Mouse (Mus musculus): ENCODE data around the gene Gse1. TPM values are rescaled to one million over a fixed set of nuclear protein-coding genes. Genes with fewer than 3 reads are reported as not detected.

The Gse1 gene
- polyA plus RNA-seq, 1 experiment from 2014 or later, result 23.9 TPM

DNA sequence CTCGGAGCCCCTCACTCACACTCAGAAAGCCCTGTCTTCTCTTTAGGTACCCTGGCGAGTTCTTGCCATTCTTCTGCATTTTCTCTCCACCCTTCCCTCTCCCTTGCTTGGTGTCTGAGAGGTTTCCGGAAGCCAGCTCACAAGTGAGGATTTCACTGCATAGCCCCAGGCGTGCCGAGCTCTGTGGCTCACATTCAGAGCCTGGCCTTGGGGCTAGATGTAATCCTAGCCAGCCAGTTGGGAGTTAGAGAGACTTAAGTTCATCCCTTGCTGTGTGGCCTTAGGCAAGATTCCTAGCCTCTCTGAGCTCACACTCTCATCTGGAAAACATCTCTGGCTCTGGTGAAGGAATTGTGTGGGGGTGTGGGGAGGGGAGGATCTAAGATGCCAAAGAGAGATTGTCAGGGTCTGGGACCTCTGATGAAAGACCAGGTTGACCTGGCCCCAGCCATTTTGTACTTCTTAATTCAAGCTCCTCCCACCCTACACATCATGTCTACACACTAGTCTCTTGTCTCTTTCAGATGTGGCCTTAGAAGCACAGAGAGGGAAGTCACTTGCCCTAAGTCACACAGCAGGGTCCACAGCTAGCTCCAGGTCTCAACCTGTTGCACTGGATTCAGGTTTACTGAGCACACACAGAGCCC lies 108.8 kb downstream of the Gse1 start:
- ATAC-seq (ENCODE audit: low FRiP score) (no peak), DNase-seq (ENCODE audit: low spot score) (no peak)

DNA sequence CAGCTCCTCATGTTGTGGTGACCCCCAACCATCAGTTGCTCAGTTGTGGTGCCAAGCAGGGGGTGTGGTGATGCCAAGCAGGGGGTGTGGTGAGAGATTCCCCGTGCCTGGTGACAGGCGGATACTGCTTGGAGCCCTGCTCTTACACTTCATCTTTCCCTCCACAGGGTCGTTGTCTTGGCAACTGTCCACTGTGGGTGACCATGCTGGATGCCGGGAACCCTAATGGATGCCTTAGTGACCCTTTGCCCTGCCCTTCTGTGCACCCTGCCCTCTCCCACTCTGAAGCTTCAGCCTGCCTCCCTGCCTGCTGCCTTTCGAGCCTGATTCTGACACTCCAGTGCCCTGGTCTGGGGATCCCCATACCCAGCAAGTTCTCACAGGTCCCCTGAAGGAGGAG lies 109.4 kb downstream of the Gse1 start:
- no peaks in the 10 kb centered on the region for H3K36me3 ChIP-seq (replicated peaks; ENCODE audit: control insufficient read depth, insufficient read depth)
- no peak for ATAC-seq (ENCODE audit: low FRiP score)
- no peaks in the 10 kb centered on the region for H3K9me3 ChIP-seq (ENCODE audit: control insufficient read depth, low read length)
- DNase-seq (ENCODE audit: low spot score), result no peak
- H3K9ac ChIP-seq, result no peak overlapping the region
- no peak overlapping the region for H3K4me3 ChIP-seq (replicated peaks; ENCODE audit: low read length)
- WGBS, result 19% methylated on average over 5 of the region's 5 CpGs
- H3K27me3 ChIP-seq (ENCODE audit: control insufficient read depth, insufficient read depth, low read length), result no peaks in the 10 kb centered on the region
- no peak overlapping the region for H3K4me2 ChIP-seq (replicated peaks)
- H3K4me1 ChIP-seq (replicated peaks; ENCODE audit: control insufficient read depth, insufficient read depth, low read length), result peaks cover 28% of the 10 kb centered on the region
- no peak overlapping the region for H3K27ac ChIP-seq

More for the DNA sequence above, 108.8 kb downstream of the Gse1 start:
- Histone ChIP-seq H3K9me3 (ENCODE audit: control insufficient read depth, low read length) (no peaks in the 10 kb centered on the region), H3K4me3 (replicated peaks; ENCODE audit: low read length) (no peak overlapping the region), H3K4me2 (replicated peaks) (no peak overlapping the region), H3K27ac (no peak overlapping the region), H3K4me1 (replicated peaks; ENCODE audit: control insufficient read depth, insufficient read depth, low read length) (peaks cover 22% of the 10 kb centered on the region), H3K36me3 (replicated peaks; ENCODE audit: control insufficient read depth, insufficient read depth) (no peaks in the 10 kb centered on the region), H3K27me3 (ENCODE audit: control insufficient read depth, insufficient read depth, low read length) (no peaks in the 10 kb centered on the region), H3K9ac (no peak overlapping the region)
- 49% methylated on average over 5 of the region's 5 CpGs for WGBS

DNA sequence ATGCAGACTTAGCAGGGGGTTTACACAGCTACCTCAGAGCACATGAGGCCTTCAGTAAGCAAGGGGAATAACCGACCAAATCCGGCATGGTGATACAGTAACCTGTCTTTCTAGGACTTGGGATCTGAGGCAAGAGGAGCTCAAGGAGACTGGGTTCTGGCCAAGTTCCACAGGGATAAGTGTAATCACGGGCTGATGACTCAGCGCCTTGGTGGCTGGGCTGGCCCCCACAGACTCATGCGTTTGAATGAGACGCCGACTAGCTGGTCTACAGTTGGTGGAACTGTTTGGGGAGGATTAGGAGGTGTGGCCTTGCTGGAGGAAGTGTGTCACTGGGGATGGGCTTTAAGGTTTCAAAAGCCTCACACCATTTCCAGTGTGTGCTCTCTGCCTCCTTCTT lies 110.4 kb downstream of the Gse1 start:
- H3K4me1 ChIP-seq (replicated peaks; ENCODE audit: control insufficient read depth, insufficient read depth, low read length), result peaks cover 38% of the 10 kb centered on the region
- H3K9me3 ChIP-seq (ENCODE audit: control insufficient read depth, low read length), result no peaks in the 10 kb centered on the region
- H3K4me2 ChIP-seq (replicated peaks), result no peak overlapping the region
- 95% methylated on average over 7 of the region's 7 CpGs for WGBS
- H3K27me3 ChIP-seq (ENCODE audit: control insufficient read depth, insufficient read depth, low read length), result no peaks in the 10 kb centered on the region
- no peaks in the 10 kb centered on the region for H3K36me3 ChIP-seq (replicated peaks; ENCODE audit: control insufficient read depth, insufficient read depth)
- no peak overlapping the region for H3K4me3 ChIP-seq (replicated peaks; ENCODE audit: low read length)
- no peak overlapping the region for H3K27ac ChIP-seq
- DNase-seq (ENCODE audit: low spot score) (no peak), ATAC-seq (ENCODE audit: low FRiP score) (no peak)
- no peak overlapping the region for H3K9ac ChIP-seq

DNA sequence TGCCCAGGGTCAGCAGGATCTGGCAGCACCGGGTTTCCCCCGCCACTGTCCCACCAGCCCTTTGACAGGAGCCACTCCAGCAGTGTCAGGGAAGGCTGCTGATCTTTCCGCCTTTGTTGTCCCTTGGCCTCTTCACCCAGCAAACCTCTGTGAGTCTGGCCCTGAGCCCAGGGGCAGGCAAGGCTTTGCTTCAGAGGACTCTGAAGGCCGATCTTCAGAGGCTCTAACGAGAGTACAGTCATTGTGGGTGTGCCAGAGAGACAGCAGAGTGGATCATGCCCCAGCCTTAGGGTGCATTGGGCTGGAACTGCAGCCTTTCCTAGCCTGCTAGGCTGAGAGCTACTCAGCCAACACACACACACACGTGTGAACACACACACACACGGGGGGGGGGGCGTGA lies 111.5 kb downstream of the Gse1 start:
- Histone ChIP-seq H3K4me2 (replicated peaks) (no peak overlapping the region), H3K4me3 (replicated peaks; ENCODE audit: low read length) (no peak overlapping the region), H3K9me3 (ENCODE audit: control insufficient read depth, low read length) (no peaks in the 10 kb centered on the region), H3K9ac (no peak overlapping the region), H3K27me3 (ENCODE audit: control insufficient read depth, insufficient read depth, low read length) (no peaks in the 10 kb centered on the region), H3K4me1 (replicated peaks; ENCODE audit: control insufficient read depth, insufficient read depth, low read length) (peaks cover 45% of the 10 kb centered on the region), H3K27ac (no peak overlapping the region), H3K36me3 (replicated peaks; ENCODE audit: control insufficient read depth, insufficient read depth) (no peaks in the 10 kb centered on the region)
- no peak for DNase-seq (ENCODE audit: low spot score)
- 44% methylated on average over 7 of the region's 8 CpGs for WGBS
- no peak for ATAC-seq (ENCODE audit: low FRiP score)

DNA sequence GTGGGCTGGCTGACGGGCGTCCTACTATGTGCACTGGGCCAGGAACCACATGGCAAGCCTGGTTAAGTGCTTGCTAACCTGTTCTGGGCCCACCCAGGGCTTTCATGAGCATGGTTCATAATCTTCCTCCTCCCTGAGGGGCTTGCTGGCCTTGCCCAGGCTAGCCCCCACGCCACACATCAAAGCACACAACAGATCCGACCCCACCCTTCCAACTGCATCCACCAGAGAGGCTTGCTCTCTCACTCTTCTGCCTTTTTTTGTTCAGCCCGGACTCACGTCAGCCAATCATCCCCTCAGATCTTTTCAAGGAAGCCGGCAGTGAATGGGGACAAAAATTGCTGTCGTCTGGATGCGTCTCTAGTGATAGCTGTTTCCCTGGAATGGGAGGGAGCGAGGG lies 112.9 kb downstream of the Gse1 start:
- Histone ChIP-seq H3K4me1 (replicated peaks; ENCODE audit: control insufficient read depth, insufficient read depth, low read length) (peaks cover 42% of the 10 kb centered on the region), H3K4me3 (replicated peaks; ENCODE audit: low read length) (no peak overlapping the region), H3K36me3 (replicated peaks; ENCODE audit: control insufficient read depth, insufficient read depth) (no peaks in the 10 kb centered on the region), H3K4me2 (replicated peaks) (no peak overlapping the region), H3K9ac (no peak overlapping the region), H3K27ac (no peak overlapping the region), H3K27me3 (ENCODE audit: control insufficient read depth, insufficient read depth, low read length) (no peaks in the 10 kb centered on the region), H3K9me3 (ENCODE audit: control insufficient read depth, low read length) (no peaks in the 10 kb centered on the region)
- no peak for ATAC-seq (ENCODE audit: low FRiP score)
- 43% methylated on average over 10 of the region's 10 CpGs for WGBS
- DNase-seq (ENCODE audit: low spot score), result no peak

DNA sequence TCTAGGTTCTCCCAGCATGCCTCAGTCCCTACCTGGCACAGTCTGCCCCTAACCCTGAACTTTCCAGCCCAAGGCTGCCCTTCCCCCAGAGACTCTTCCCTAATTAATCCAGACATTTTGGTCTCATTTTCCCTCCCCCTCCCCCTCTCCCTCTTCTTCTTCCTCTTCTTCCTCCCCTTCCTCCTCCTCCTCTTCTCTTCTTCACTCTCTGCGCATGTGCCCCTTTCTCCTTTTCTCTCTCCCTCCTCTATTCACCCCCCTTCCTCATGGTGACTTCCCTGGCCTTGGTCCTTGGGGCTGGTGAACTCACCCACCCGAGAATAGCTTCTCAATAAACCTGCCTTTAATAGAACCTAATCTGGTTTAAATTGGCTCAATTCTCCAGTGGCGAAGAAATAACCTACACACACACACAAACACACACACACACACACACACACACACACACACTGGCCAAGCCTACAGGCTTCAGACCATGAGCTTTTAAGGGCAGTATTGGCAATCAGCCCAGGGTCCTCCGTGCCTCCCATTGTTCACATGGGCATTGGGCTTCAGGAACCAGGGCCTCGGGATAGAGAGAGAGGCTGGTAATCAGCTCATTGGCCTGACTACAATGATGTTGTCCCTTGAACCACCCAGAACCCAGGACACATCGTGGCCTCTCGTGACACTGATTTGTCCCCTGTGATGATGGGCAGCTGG lies 114.7 kb downstream of the Gse1 start:
- Histone ChIP-seq H3K4me1 (replicated peaks; ENCODE audit: control insufficient read depth, insufficient read depth, low read length) (peaks cover 56% of the 10 kb centered on the region), H3K27ac (peak overlapping the region; percentile 15; the same call in 1 of the 2 replicates), H3K9ac (no peak overlapping the region), H3K4me3 (replicated peaks; ENCODE audit: low read length) (no peak overlapping the region), H3K27me3 (ENCODE audit: control insufficient read depth, insufficient read depth, low read length) (no peaks in the 10 kb centered on the region), H3K9me3 (ENCODE audit: control insufficient read depth, low read length) (no peaks in the 10 kb centered on the region), H3K36me3 (replicated peaks; ENCODE audit: control insufficient read depth, insufficient read depth) (no peaks in the 10 kb centered on the region), H3K4me2 (replicated peaks) (no peak overlapping the region)
- DNase-seq (ENCODE audit: low spot score), result peak; percentile 60
- ATAC-seq (ENCODE audit: low FRiP score), result no peak
- 38% methylated on average over 7 of the region's 7 CpGs for WGBS

DNA sequence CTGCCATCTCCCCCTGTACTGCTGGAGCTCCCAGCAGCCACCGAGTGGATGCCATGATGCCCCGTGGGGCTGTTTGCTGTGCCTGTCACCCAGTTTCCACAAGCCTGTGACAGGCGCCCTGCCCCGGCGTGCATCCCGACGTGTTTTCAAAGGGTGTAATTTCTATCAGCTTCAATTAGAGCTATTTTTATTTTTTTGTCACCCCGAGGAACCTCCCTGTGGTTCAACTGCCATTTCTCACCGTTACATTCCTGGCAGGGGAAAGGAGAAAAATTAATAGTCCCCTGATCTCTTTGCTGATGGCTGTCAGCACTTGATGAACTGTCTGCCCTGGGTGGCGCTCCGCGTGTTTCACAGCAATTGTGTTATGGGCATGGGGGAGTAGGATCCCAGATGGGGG lies 115.3 kb downstream of the Gse1 start:
- 29% methylated on average over 12 of the region's 12 CpGs for WGBS
- no peaks in the 10 kb centered on the region for H3K9me3 ChIP-seq (ENCODE audit: control insufficient read depth, low read length)
- H3K27ac ChIP-seq, result peak overlapping the region; percentile 15; the same call in 1 of the 2 replicates
- H3K4me2 ChIP-seq (replicated peaks), result no peak overlapping the region
- no peaks in the 10 kb centered on the region for H3K27me3 ChIP-seq (ENCODE audit: control insufficient read depth, insufficient read depth, low read length)
- no peak overlapping the region for H3K4me3 ChIP-seq (replicated peaks; ENCODE audit: low read length)
- H3K36me3 ChIP-seq (replicated peaks; ENCODE audit: control insufficient read depth, insufficient read depth), result no peaks in the 10 kb centered on the region
- peaks cover 62% of the 10 kb centered on the region for H3K4me1 ChIP-seq (replicated peaks; ENCODE audit: control insufficient read depth, insufficient read depth, low read length)
- no peak overlapping the region for H3K9ac ChIP-seq
- DNase-seq (ENCODE audit: low spot score) (no peak), ATAC-seq (ENCODE audit: low FRiP score) (no peak)

DNA sequence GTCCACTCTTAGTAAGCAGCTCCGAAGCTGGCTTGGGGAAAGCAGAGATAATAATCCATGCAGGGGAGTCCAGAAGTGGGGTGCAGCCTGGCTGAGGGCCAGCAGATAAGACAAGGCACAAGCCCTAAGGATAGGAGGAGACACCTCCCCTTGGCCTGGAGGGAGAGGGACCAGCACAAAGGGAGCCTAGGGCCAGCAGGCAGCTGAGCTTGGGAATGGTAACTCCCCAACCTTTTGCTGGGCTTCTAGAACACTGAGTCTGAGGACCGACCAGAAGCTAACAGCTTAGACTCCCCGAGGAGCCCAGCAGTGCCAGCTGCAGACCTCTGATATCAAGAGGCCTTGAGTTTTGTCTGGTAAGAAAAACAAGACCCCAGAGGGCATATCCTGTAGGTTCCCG lies 115.9 kb downstream of the Gse1 start:
- H3K4me1 ChIP-seq (replicated peaks; ENCODE audit: control insufficient read depth, insufficient read depth, low read length), result peaks cover 68% of the 10 kb centered on the region
- ATAC-seq (ENCODE audit: low FRiP score), result no peak
- H3K9ac ChIP-seq, result no peak overlapping the region
- WGBS, result 28% methylated on average over 4 of the region's 4 CpGs
- no peaks in the 10 kb centered on the region for H3K36me3 ChIP-seq (replicated peaks; ENCODE audit: control insufficient read depth, insufficient read depth)
- peak overlapping the region; percentile 15 for H3K27ac ChIP-seq
- H3K4me2 ChIP-seq (replicated peaks), result no peak overlapping the region
- no peak for DNase-seq (ENCODE audit: low spot score)
- H3K27me3 ChIP-seq (ENCODE audit: control insufficient read depth, insufficient read depth, low read length), result no peaks in the 10 kb centered on the region
- no peak overlapping the region for H3K4me3 ChIP-seq (replicated peaks; ENCODE audit: low read length)
- H3K9me3 ChIP-seq (ENCODE audit: control insufficient read depth, low read length), result no peaks in the 10 kb centered on the region

DNA sequence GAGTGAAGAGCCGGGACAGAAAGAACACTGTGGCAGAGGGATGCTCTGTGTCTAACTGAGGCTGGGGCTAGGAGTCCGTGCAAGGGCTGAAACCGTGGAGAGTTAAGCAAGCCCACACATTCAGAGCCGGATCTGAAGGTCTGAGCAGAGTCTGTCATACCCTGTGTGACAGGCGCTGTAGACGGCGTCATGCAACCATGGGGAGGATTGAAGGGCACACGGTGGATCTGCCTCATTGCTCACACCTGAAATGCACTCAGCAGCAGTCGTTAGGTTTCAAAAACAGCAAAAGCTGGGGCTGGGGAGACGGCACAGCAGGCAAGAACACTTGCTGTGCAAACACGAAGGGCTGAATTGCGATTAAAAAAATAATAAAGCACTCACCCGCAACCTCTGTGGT lies 116.3 kb downstream of the Gse1 start:
- no peak overlapping the region for H3K4me3 ChIP-seq (replicated peaks; ENCODE audit: low read length)
- H3K36me3 ChIP-seq (replicated peaks; ENCODE audit: control insufficient read depth, insufficient read depth), result no peaks in the 10 kb centered on the region
- H3K9ac ChIP-seq, result no peak overlapping the region
- H3K9me3 ChIP-seq (ENCODE audit: control insufficient read depth, low read length), result no peaks in the 10 kb centered on the region
- H3K4me2 ChIP-seq (replicated peaks), result no peak overlapping the region
- DNase-seq (ENCODE audit: low spot score) (no peak), ATAC-seq (ENCODE audit: low FRiP score) (no peak)
- peaks cover 72% of the 10 kb centered on the region for H3K4me1 ChIP-seq (replicated peaks; ENCODE audit: control insufficient read depth, insufficient read depth, low read length)
- H3K27ac ChIP-seq, result peak overlapping the region; percentile 15
- H3K27me3 ChIP-seq (ENCODE audit: control insufficient read depth, insufficient read depth, low read length), result no peaks in the 10 kb centered on the region
- WGBS, result 14% methylated on average over 13 of the region's 13 CpGs
